Mouse (Mus musculus) adrenal gland, postnatal 25 days (tissue): ENCODE results near the gene Atrn. TPM values are rescaled to one million over a fixed set of nuclear protein-coding genes. Genes with fewer than 3 reads are reported as not detected.

Source experiments
- microRNA-seq, 2 experiments: library from miRNA; unstranded; fragments of <30 nt; microRNA quantifications; one replicate each; pipeline ENCODE4 v1.2.0; 2021
- total RNA-seq: library from RNA; stranded (reverse); gene quantifications from 2 replicates; pipeline ENCODE4 v1.2.3, GENCODE M21; 2021

Atrn gene
- total RNA-seq, 1 experiment from 2014 or later: 41.2 TPM

Small RNAs within 50 kb of the gene (microRNA-seq; reads per million reads assigned to microRNA genes)
- gene Mir6973b: 0 reads per million in 2 experiments

Other genes starting within 250 kb of the Atrn start
- 226 and 231 TPM in 2 replicates for gene Ddrgk1, start 241.8 kb upstream of the Atrn start, total RNA-seq
- 23.8 and 28.0 TPM in 2 replicates for gene Itpa, start 238.9 kb upstream of the Atrn start, total RNA-seq
- 2.0 and 2.1 TPM in 2 replicates for gene Slc4a11, start 209.0 kb upstream of the Atrn start, total RNA-seq
- 29.6 and 38.9 TPM in 2 replicates for gene 4930402H24Rik, start 89 bp upstream of the Atrn start, total RNA-seq
- 4.2 and 6.3 TPM in 2 replicates for gene Gfra4, start 136.6 kb downstream of the Atrn start, total RNA-seq
- 3.8 and 4.8 TPM in 2 replicates for gene Adam33, start 157.3 kb downstream of the Atrn start, total RNA-seq
- gene Siglec1, start 180.3 kb downstream of the Atrn start, total RNA-seq: 2.6 and 2.7 TPM in 2 replicates
- gene Hspa12b, start 220.8 kb downstream of the Atrn start, total RNA-seq: 10.8 and 12.2 TPM in 2 replicates
- not detected in 2 replicates for gene Gm11037, start 227.0 kb downstream of the Atrn start, total RNA-seq